Mouse (Mus musculus) MEL (cell line): ENCODE data around the gene Tab1. TPM values are rescaled to one million over a fixed set of nuclear protein-coding genes. Genes with fewer than 3 reads are reported as not detected.

Experiments
- DNase-seq: peaks from one replicate; pipeline ENCODE4 v3.0.0; 2011; ENCODE audit warnings: low read depth, low spot score
- H3K27ac ChIP-seq: 2 replicates; pipeline ENCODE4 v1.5.1; 2012; ENCODE audit warnings: low read depth, mild to moderate bottlenecking, control low read depth, low read length, moderate library complexity; ENCODE audit not compliant: control insufficient read depth
- H3K27me3 ChIP-seq, 2 experiments: fragments of 150-350 bp in 1 of 2; sonication (generic) in 1 of 2; 2 replicates each; pipeline ENCODE4 v1.6.1; 2012; ENCODE audit warnings: low read length in 2 of 2, mild to moderate bottlenecking in 2 of 2, improper control_type of control experiment in 1 of 2, moderate library complexity in 1 of 2; ENCODE audit not compliant: insufficient read depth in 2 of 2, control insufficient read depth in 1 of 2
- H3K36me3 ChIP-seq, 2 experiments: 2 replicates each; pipeline ENCODE4 v1.6.1; 2012 to 2014; ENCODE audit warnings: low read length in 2 of 2, improper control_type of control experiment in 1 of 2, inconsistent platforms in 1 of 2, mild to moderate bottlenecking in 1 of 2; ENCODE audit not compliant: insufficient read depth in 2 of 2, control insufficient read depth in 1 of 2
- H3K4me1 ChIP-seq, 2 experiments: fragments of 150-350 bp in 1 of 2; sonication (generic) in 1 of 2; 2 replicates each; pipeline ENCODE4 v1.6.1; 2012; ENCODE audit warnings: low read length in 2 of 2, improper control_type of control experiment in 1 of 2, mild to moderate bottlenecking in 1 of 2; ENCODE audit not compliant: insufficient read depth in 2 of 2, control insufficient read depth in 1 of 2
- H3K4me3 ChIP-seq, 2 experiments: fragments of 150-350 bp in 1 of 2; sonication (generic) in 1 of 2; 2 replicates each; pipeline ENCODE4 v1.5.1; 2012; ENCODE audit warnings: low read depth in 2 of 2, low read length in 2 of 2, mild to moderate bottlenecking in 2 of 2, moderate library complexity in 2 of 2, control low read depth in 1 of 2, improper control_type of control experiment in 1 of 2; ENCODE audit not compliant: control insufficient read depth in 1 of 2, insufficient read depth in 1 of 2
- H3K79me2 ChIP-seq: 2 replicates; pipeline ENCODE4 v1.6.1; 2012; ENCODE audit warnings: mild to moderate bottlenecking, low read length, moderate library complexity; ENCODE audit not compliant: control insufficient read depth, poor library complexity, insufficient read depth
- H3K9ac ChIP-seq: 2 replicates; pipeline ENCODE4 v1.6.1; 2012; ENCODE audit warnings: low read depth, mild to moderate bottlenecking, control low read depth, low read length, moderate library complexity; ENCODE audit not compliant: control insufficient read depth, poor library complexity, severe bottlenecking
- H3K9me3 ChIP-seq: fragments of 150-350 bp; sonication (generic); replicated peaks from 2 replicates; pipeline ENCODE4 v1.6.1; 2012; ENCODE audit warnings: mild to moderate bottlenecking, low read length, improper control_type of control experiment, moderate library complexity; ENCODE audit not compliant: insufficient read depth
- CHD1 ChIP-seq: IDR thresholded peaks from 2 replicates; pipeline ENCODE4 v1.6.1; 2012; ENCODE audit warnings: low read depth, mild to moderate bottlenecking, inconsistent platforms, low read length, improper control_type of control experiment
- E2F4 ChIP-seq: IDR thresholded peaks from 2 replicates; pipeline ENCODE4 v1.6.1; 2011; ENCODE audit warnings: low read depth, low read length, improper control_type of control experiment, borderline replicate concordance
- ELF1 ChIP-seq: IDR thresholded peaks from 2 replicates; pipeline ENCODE4 v1.6.1; 2014; ENCODE audit warnings: low read depth, mild to moderate bottlenecking, inconsistent platforms, low read length, improper control_type of control experiment, moderate library complexity
- ETS1 ChIP-seq: IDR thresholded peaks from 2 replicates; pipeline ENCODE4 v1.6.1; 2012; ENCODE audit warnings: low read depth, mild to moderate bottlenecking, inconsistent platforms, low read length, improper control_type of control experiment, moderate library complexity
- GABPA ChIP-seq: IDR thresholded peaks from 2 replicates; pipeline ENCODE4 v1.6.1; 2012; ENCODE audit warnings: low read depth, mild to moderate bottlenecking, inconsistent platforms, low read length, improper control_type of control experiment, moderate library complexity
- GATA1 ChIP-seq: IDR thresholded peaks from 2 replicates; pipeline ENCODE4 v1.6.1; 2011; ENCODE audit warnings: low read depth, low read length, improper control_type of control experiment
- MAFK ChIP-seq: IDR thresholded peaks from 2 replicates; pipeline ENCODE4 v1.6.1; 2011; ENCODE audit warnings: low read depth, mild to moderate bottlenecking, low read length, improper control_type of control experiment, borderline replicate concordance
- MAX ChIP-seq: IDR thresholded peaks from 2 replicates; pipeline ENCODE4 v1.6.1; 2011; ENCODE audit warnings: low read length, improper control_type of control experiment
- MAZ ChIP-seq: IDR thresholded peaks from 2 replicates; pipeline ENCODE4 v1.6.1; 2012; ENCODE audit warnings: low read depth, mild to moderate bottlenecking, inconsistent platforms, low read length, improper control_type of control experiment
- MEF2A ChIP-seq: IDR thresholded peaks from 2 replicates; pipeline ENCODE4 v1.6.1; 2014; ENCODE audit warnings: low read depth, mild to moderate bottlenecking, inconsistent platforms, low read length, improper control_type of control experiment; ENCODE audit not compliant: poor library complexity, insufficient replicate concordance, severe bottlenecking; ENCODE audit errors: extremely low read depth
- MXI1 ChIP-seq: IDR thresholded peaks from 2 replicates; pipeline ENCODE4 v1.6.1; 2011; ENCODE audit warnings: mild to moderate bottlenecking, low read depth, low read length, improper control_type of control experiment
- MYC ChIP-seq: IDR thresholded peaks from 2 replicates; pipeline ENCODE4 v1.6.1; 2011; ENCODE audit warnings: low read depth, mild to moderate bottlenecking, low read length, improper control_type of control experiment, moderate library complexity
- POLR2A ChIP-seq, 2 experiments: IDR thresholded peaks; 2 replicates each; pipeline ENCODE4 v1.6.1; 2011 to 2012; ENCODE audit warnings: low read length in 2 of 2, mild to moderate bottlenecking in 2 of 2, control low read depth in 1 of 2, improper control_type of control experiment in 1 of 2, low read depth in 1 of 2, moderate library complexity in 1 of 2; ENCODE audit not compliant: control insufficient read depth in 1 of 2, insufficient read depth in 1 of 2, poor library complexity in 1 of 2
- POLR2AphosphoS2 ChIP-seq: IDR thresholded peaks from 2 replicates; pipeline ENCODE4 v1.6.1; 2011; ENCODE audit warnings: low read length, improper control_type of control experiment
- POLR2AphosphoS5 ChIP-seq: IDR thresholded peaks from 2 replicates; pipeline ENCODE4 v1.6.1; 2012; ENCODE audit warnings: low read depth, borderline replicate concordance, mild to moderate bottlenecking, inconsistent platforms, low read length, moderate library complexity, mixed read lengths
- RAD21 ChIP-seq: IDR thresholded peaks from 2 replicates; pipeline ENCODE4 v1.6.1; 2011; ENCODE audit warnings: mild to moderate bottlenecking, low read depth, low read length, improper control_type of control experiment
- RCOR1 ChIP-seq: IDR thresholded peaks from 2 replicates; pipeline ENCODE4 v1.6.1; 2012; ENCODE audit warnings: low read depth, mild to moderate bottlenecking, inconsistent platforms, low read length, improper control_type of control experiment
- SMC3 ChIP-seq: IDR thresholded peaks from 2 replicates; pipeline ENCODE4 v1.6.1; 2011; ENCODE audit warnings: low read depth, low read length, improper control_type of control experiment
- TBP ChIP-seq: IDR thresholded peaks from 2 replicates; pipeline ENCODE4 v1.8.0; 2011; ENCODE audit warnings: low read depth, low read length, improper control_type of control experiment
- TCF12 ChIP-seq: IDR thresholded peaks from 2 replicates; pipeline ENCODE4 v1.6.1; 2014; ENCODE audit warnings: low read depth, mild to moderate bottlenecking, inconsistent platforms, low read length, improper control_type of control experiment, moderate library complexity
- UBTF ChIP-seq: IDR thresholded peaks from 2 replicates; pipeline ENCODE4 v1.6.1; 2012; ENCODE audit warnings: low read depth, mild to moderate bottlenecking, inconsistent platforms, low read length, improper control_type of control experiment, moderate library complexity, borderline replicate concordance; ENCODE audit not compliant: insufficient read depth
- ZC3H11A ChIP-seq: IDR thresholded peaks from 2 replicates; pipeline ENCODE4 v1.6.1; 2012; ENCODE audit warnings: low read depth, mild to moderate bottlenecking, inconsistent platforms, low read length, improper control_type of control experiment
- ZMIZ1 ChIP-seq: IDR thresholded peaks from 2 replicates; pipeline ENCODE4 v1.6.1; 2012; ENCODE audit warnings: low read depth, mild to moderate bottlenecking, inconsistent platforms, low read length, improper control_type of control experiment, moderate library complexity
- polyA plus RNA-seq, 2 experiments: library from polyadenylated mRNA; stranded (reverse) in 1 of 2; unstranded in 1 of 2; fragments of >175 nt in 1 of 2; fragments of >200 nt in 1 of 2; gene quantifications; 2 replicates each; pipeline versions ENCODE4 v1.2.1 to v1.2.4; 2012; ENCODE audit warnings: low replicate concordance in 2 of 2, low read depth in 1 of 2; ENCODE audit not compliant: insufficient read length in 2 of 2, insufficient read depth in 1 of 2, missing spikeins in 1 of 2
- total RNA-seq: library from RNA; depleted of rRNA; stranded (reverse); fragments of 300-350 nt; gene quantifications from 2 replicates; pipeline ENCODE4 v1.2.3, GENCODE M21; 2012

The Tab1 gene
- total and polyA plus RNA-seq, 3 experiments: 23.3 to 31.1 TPM; not detected in 1

GRCm38 (mm10) chr15:80099477-80099876, 33.5 kb upstream of the Tab1 start:
- Histone ChIP-seq H3K4me3 (no peak overlapping the region), H3K36me3 (peaks cover 0 to 20% of the 10 kb centered on the region in 2 experiments; a peak in 2 of 4 replicates), H3K27ac (no peak overlapping the region), H3K9me3 (no peaks in the 10 kb centered on the region), H3K27me3 (no peaks in the 10 kb centered on the region), H3K79me2 (peaks cover 7% of the 10 kb centered on the region; the same call in 1 of the 2 replicates), H3K4me1 (peaks cover 11 to 27% of the 10 kb centered on the region in 2 experiments; a peak in 3 of 4 replicates), H3K9ac (no peak overlapping the region)
- no peak for DNase-seq
- TF ChIP-seq RAD21: no peak
- TF ChIP-seq POLR2A (IDR thresholded peaks at IDR 0.05; ENCODE audit: control insufficient read depth in 1 of 2, insufficient read depth in 1 of 2, low read depth in 1 of 2, low read length in 2 of 2, poor library complexity in 1 of 2): no peak
- no peak for TF ChIP-seq POLR2AphosphoS5
- TF ChIP-seq RCOR1: no peak
- no peak for TF ChIP-seq ELF1
- no peak for TF ChIP-seq POLR2AphosphoS2
- TF ChIP-seq MEF2A: no peak
- TF ChIP-seq ZMIZ1: no peak
- no peak for TF ChIP-seq E2F4
- TF ChIP-seq GABPA: no peak
- TF ChIP-seq MAFK: no peak
- TF ChIP-seq MXI1: no peak
- TF ChIP-seq ZC3H11A: no peak
- no peak for TF ChIP-seq ETS1
- no peak for TF ChIP-seq MYC
- no peak for TF ChIP-seq GATA1
- TF ChIP-seq TCF12: no peak

- Histone ChIP-seq H3K27ac (no peak overlapping the region), H3K4me3 (no peak overlapping the region), H3K4me1 (peaks cover 11 to 28% of the 10 kb centered on the region in 2 experiments; a peak in 3 of 4 replicates), H3K27me3 (no peaks in the 10 kb centered on the region), H3K9me3 (no peaks in the 10 kb centered on the region), H3K9ac (no peak overlapping the region), H3K79me2 (peaks cover 7% of the 10 kb centered on the region; the same call in 1 of the 2 replicates), H3K36me3 (peaks cover 0 to 21% of the 10 kb centered on the region in 2 experiments; a peak in 2 of 4 replicates)
- TF ChIP-seq UBTF (no peak), CHD1 (no peak), SMC3 (no peak), POLR2AphosphoS2 (no peak), MXI1 (no peak), GATA1 (no peak), MAX (no peak), TBP (no peak), MAZ (no peak)
- no peak for DNase-seq
Measured at GRCm38 (mm10) chr15:80100196-80100595, 32.7 kb upstream of the Tab1 start.
